Mouse (Mus musculus): ENCODE results near the gene Arhgap42. TPM values are rescaled to one million over a fixed set of nuclear protein-coding genes. Genes with fewer than 3 reads are reported as not detected.

Gene Arhgap42
- polyA plus RNA-seq, 1 experiment, result 1.4 TPM

DNA sequence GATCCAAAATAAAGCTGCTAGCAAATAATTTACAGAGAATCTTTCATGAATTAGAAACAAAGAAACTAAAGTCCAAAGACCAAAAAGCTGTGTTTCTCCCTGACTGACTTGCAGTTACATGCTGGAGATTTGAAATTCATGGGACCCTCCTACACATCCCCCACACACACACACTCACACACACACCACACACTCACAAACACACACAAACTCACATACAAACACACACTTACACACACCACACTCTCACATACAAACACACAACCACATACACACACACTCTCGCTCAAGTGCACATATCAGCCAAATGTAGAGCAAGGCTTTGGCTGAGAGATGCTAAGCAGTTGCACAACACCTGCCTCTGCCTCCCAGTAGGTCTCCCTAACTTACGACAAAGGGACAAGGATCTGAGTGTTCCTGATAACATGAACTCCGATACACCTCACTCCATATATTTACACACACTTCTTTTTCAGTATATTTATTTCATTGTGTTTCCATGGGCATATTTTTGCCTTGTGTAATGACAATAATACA, 16.9 kb downstream of the Arhgap42 start:
- TF ChIP-seq CTCF (IDR thresholded peaks at IDR 0.05; ENCODE audit: control insufficient read depth, insufficient read depth, insufficient replicate concordance, low read depth, low read length), result no peak
- no peak for TF ChIP-seq POLR2A (IDR thresholded peaks at IDR 0.05; ENCODE audit: control insufficient read depth, low read depth, low read length)
- Histone ChIP-seq H3K36me3 (ENCODE audit: control insufficient read depth, insufficient read depth, low read length) (no peaks in the 10 kb centered on the region), H3K27me3 (ENCODE audit: control insufficient read depth, insufficient read depth, low read length) (no peaks in the 10 kb centered on the region), H3K4me3 (ENCODE audit: control insufficient read depth, low read depth, low read length) (no peak overlapping the region), H3K4me1 (ENCODE audit: control insufficient read depth, insufficient read depth, low read length) (no peaks in the 10 kb centered on the region), H3K27ac (ENCODE audit: control insufficient read depth, insufficient read depth, low read depth, low read length) (no peak overlapping the region)

DNA sequence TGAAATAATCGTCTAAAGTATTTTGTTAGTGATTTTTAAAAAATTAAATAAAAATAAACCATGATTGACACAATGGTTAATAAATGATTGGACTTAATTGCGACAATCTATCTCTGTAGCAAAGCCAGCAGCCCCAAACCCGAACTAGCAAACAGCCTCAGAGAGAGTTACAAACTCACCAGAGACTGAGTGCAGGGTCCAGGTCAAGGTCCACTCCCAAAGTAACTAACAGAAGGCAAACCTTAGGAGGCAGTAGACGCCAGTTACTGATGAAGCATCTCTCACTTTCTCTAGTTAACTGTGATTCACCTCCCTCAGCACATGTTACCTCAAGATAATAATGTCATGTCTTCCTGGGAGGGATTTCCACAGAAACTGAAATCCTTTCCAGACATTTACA, 17.7 kb downstream of the Arhgap42 start:
- H3K27ac ChIP-seq (ENCODE audit: control insufficient read depth, insufficient read depth, low read depth, low read length), result no peak overlapping the region
- H3K36me3 ChIP-seq (ENCODE audit: control insufficient read depth, insufficient read depth, low read length), result no peaks in the 10 kb centered on the region
- no peaks in the 10 kb centered on the region for H3K4me1 ChIP-seq (ENCODE audit: control insufficient read depth, insufficient read depth, low read length)
- H3K4me3 ChIP-seq (ENCODE audit: control insufficient read depth, low read depth, low read length), result no peak overlapping the region
- TF ChIP-seq POLR2A (IDR thresholded peaks at IDR 0.05; ENCODE audit: control insufficient read depth, low read depth, low read length) (no peak), CTCF (IDR thresholded peaks at IDR 0.05; ENCODE audit: control insufficient read depth, insufficient read depth, insufficient replicate concordance, low read depth, low read length) (no peak)
- no peaks in the 10 kb centered on the region for H3K27me3 ChIP-seq (ENCODE audit: control insufficient read depth, insufficient read depth, low read length)

DNA sequence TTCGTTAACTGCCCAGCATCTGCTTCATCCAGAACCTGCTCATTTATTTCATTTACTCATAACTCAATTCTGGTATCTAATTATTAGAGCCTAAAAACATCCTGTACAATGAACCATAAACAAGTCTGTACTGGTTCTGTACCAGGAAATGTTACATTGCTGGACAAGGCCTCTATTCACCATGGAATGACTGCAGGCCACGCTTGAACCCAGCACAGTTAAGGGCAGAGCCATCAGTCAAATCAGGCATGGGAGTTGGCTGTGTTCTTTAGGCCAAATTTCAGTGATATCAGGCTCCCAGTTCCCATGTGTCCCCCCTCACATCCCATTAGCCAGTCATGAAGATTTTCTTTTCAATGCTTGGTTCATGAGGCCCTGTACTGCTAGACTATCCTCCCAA, 20.6 kb downstream of the Arhgap42 start:
- Histone ChIP-seq H3K4me3 (ENCODE audit: control insufficient read depth, low read depth, low read length) (no peak overlapping the region), H3K27ac (ENCODE audit: control insufficient read depth, insufficient read depth, low read depth, low read length) (no peak overlapping the region), H3K27me3 (ENCODE audit: control insufficient read depth, insufficient read depth, low read length) (no peaks in the 10 kb centered on the region), H3K4me1 (ENCODE audit: control insufficient read depth, insufficient read depth, low read length) (no peaks in the 10 kb centered on the region), H3K36me3 (ENCODE audit: control insufficient read depth, insufficient read depth, low read length) (no peaks in the 10 kb centered on the region)
- TF ChIP-seq POLR2A (IDR thresholded peaks at IDR 0.05; ENCODE audit: control insufficient read depth, low read depth, low read length), result no peak
- no peak for TF ChIP-seq CTCF (IDR thresholded peaks at IDR 0.05; ENCODE audit: control insufficient read depth, insufficient read depth, insufficient replicate concordance, low read depth, low read length)

DNA sequence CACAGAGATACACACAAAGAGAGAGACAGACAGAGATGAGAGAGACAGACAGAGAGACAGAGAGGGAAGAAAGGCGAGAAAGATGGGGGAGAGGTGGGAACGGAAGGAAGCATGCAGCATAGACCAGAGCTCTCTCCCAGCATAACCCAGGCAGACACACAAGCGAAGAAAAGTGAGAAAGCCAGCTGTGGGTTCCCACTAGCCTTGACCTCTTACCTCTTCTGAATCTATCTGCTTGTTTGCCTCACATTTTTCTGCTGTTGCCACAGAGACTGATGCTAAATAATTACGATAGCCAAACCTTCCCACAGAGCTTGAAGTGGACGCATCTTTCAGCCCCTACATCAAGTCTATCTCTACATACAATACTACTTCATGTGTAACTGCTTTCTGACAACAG, 24.1 kb downstream of the Arhgap42 start:
- H3K27ac ChIP-seq (ENCODE audit: control insufficient read depth, insufficient read depth, low read depth, low read length), result peak overlapping the region; percentile 33; the same call in 1 of the 2 replicates
- H3K4me3 ChIP-seq (ENCODE audit: control insufficient read depth, low read depth, low read length), result no peak overlapping the region
- no peaks in the 10 kb centered on the region for H3K4me1 ChIP-seq (ENCODE audit: control insufficient read depth, insufficient read depth, low read length)
- TF ChIP-seq POLR2A (IDR thresholded peaks at IDR 0.05; ENCODE audit: control insufficient read depth, low read depth, low read length) (no peak), CTCF (IDR thresholded peaks at IDR 0.05; ENCODE audit: control insufficient read depth, insufficient read depth, insufficient replicate concordance, low read depth, low read length) (no peak)
- no peaks in the 10 kb centered on the region for H3K36me3 ChIP-seq (ENCODE audit: control insufficient read depth, insufficient read depth, low read length)
- H3K27me3 ChIP-seq (ENCODE audit: control insufficient read depth, insufficient read depth, low read length), result no peaks in the 10 kb centered on the region

DNA sequence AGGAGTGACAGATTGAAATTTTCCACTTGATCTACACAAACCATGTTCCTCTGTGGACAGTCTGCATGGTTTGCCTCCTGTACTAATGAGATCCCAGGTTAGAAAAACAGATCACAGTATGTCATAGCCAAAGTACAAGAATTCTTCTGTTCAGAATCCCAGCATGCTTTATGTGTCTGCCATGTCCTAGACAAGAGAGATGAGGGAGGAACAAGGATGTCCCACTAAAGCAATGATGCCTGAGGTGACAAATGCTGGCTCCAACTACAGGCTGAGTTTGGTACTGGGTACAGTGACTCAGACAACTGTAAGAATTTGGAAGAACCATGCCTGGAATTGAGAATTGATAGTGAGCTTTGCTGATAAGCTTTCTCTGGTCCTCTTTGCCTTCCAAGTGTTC, 24.6 kb downstream of the Arhgap42 start:
- TF ChIP-seq CTCF (IDR thresholded peaks at IDR 0.05; ENCODE audit: control insufficient read depth, insufficient read depth, insufficient replicate concordance, low read depth, low read length), result no peak
- TF ChIP-seq POLR2A (IDR thresholded peaks at IDR 0.05; ENCODE audit: control insufficient read depth, low read depth, low read length), result no peak
- Histone ChIP-seq H3K4me3 (ENCODE audit: control insufficient read depth, low read depth, low read length) (no peak overlapping the region), H3K4me1 (ENCODE audit: control insufficient read depth, insufficient read depth, low read length) (no peaks in the 10 kb centered on the region), H3K27ac (ENCODE audit: control insufficient read depth, insufficient read depth, low read depth, low read length) (no peak overlapping the region; the same call in 1 of the 2 replicates), H3K27me3 (ENCODE audit: control insufficient read depth, insufficient read depth, low read length) (no peaks in the 10 kb centered on the region), H3K36me3 (ENCODE audit: control insufficient read depth, insufficient read depth, low read length) (no peaks in the 10 kb centered on the region)

DNA sequence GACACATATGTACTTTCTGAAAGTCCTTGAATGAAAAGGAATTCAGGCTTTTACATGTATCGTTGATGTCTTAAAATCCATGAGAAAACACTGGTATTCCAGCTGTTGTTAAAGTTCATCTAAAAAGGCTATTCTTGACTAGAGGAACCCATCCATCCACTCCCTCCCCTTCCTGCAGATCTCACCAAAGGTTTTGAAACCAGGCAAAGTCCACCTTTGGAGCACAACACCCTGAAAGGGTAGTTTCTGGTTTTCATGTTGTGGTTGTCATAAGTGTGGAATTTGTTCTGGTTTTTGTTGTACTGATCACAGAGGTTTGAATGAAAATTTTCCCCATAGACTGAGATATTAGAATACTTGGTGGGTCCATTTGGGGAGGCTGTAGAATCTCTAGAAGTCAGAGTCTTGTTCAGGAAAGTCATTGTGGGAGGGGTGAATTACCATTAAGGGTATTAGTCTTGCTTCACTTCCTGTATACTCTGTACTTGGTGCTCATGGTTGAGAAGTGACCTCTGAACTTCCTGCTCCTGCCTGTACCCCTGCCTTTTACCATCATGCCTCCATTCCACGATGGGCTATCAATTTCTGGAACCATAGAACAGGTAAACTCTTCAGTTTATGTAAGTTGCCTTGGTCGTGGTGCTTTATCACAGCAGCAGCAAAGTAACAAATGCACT, 27.4 kb downstream of the Arhgap42 start:
- Histone ChIP-seq H3K27me3 (ENCODE audit: control insufficient read depth, insufficient read depth, low read length) (no peaks in the 10 kb centered on the region), H3K36me3 (ENCODE audit: control insufficient read depth, insufficient read depth, low read length) (no peaks in the 10 kb centered on the region), H3K27ac (ENCODE audit: control insufficient read depth, insufficient read depth, low read depth, low read length) (no peak overlapping the region), H3K4me1 (ENCODE audit: control insufficient read depth, insufficient read depth, low read length) (no peaks in the 10 kb centered on the region), H3K4me3 (ENCODE audit: control insufficient read depth, low read depth, low read length) (no peak overlapping the region)
- TF ChIP-seq CTCF (IDR thresholded peaks at IDR 0.05; ENCODE audit: control insufficient read depth, insufficient read depth, insufficient replicate concordance, low read depth, low read length) (no peak), POLR2A (IDR thresholded peaks at IDR 0.05; ENCODE audit: control insufficient read depth, low read depth, low read length) (no peak)

DNA sequence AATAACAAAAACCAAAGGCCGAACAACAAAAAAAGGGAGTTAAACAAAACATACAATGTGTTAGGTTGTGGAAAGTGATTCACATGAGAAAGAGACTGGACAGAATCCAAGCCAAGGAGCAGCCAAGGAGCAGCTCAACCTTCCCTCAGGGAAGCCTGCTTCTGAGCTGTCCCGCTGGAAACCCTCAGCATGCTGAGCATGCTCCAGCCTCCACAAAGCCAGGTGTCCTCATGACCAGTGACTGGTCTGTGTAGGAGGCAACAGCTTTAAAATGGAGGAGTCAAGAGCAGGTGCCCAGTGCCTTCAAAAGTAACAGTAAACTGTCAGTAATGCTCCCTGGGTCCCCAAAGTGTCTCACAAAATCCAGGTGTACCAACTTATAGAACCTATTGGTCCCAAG, 28.4 kb downstream of the Arhgap42 start:
- H3K27me3 ChIP-seq (ENCODE audit: control insufficient read depth, insufficient read depth, low read length), result no peaks in the 10 kb centered on the region
- TF ChIP-seq CTCF (IDR thresholded peaks at IDR 0.05; ENCODE audit: control insufficient read depth, insufficient read depth, insufficient replicate concordance, low read depth, low read length), result no peak
- no peak overlapping the region for H3K27ac ChIP-seq (ENCODE audit: control insufficient read depth, insufficient read depth, low read depth, low read length)
- H3K4me3 ChIP-seq (ENCODE audit: control insufficient read depth, low read depth, low read length), result no peak overlapping the region
- no peaks in the 10 kb centered on the region for H3K36me3 ChIP-seq (ENCODE audit: control insufficient read depth, insufficient read depth, low read length)
- H3K4me1 ChIP-seq (ENCODE audit: control insufficient read depth, insufficient read depth, low read length), result no peaks in the 10 kb centered on the region

All from testis, adult 2 months (tissue).